Mouse (Mus musculus) hematopoietic stem cell, adult 5-6 weeks (primary cell): ENCODE measurements around the gene Polr3h. TPM values are rescaled to one million over a fixed set of nuclear protein-coding genes. Genes with fewer than 3 reads are reported as not detected.
"Not testable (repeated sequence)": the region's sequence is repeated elsewhere in the genome, so short reads cannot be mapped to it uniquely, and the experiment has no call there.

ENCODE experiments used
- ATAC-seq, 2 experiments: fragments of 125-278 bp in 1 of 2; replicated peaks in 1 of 2; 2 replicates each; pipeline ENCODE4 v1.8.0; 2016 to 2017; ENCODE audit warnings: inconsistent platforms in 2 of 2, mild to moderate bottlenecking in 2 of 2, moderate number of reproducible peaks in 2 of 2, low read depth in 1 of 2, moderate TSS enrichment in 1 of 2; ENCODE audit not compliant: low FRiP score in 2 of 2, poor library complexity in 2 of 2, severe bottlenecking in 2 of 2, insufficient read depth in 1 of 2, low TSS enrichment in 1 of 2
- total RNA-seq: library from RNA; stranded (forward); fragments of 172-1452, 232-1000 nt; gene quantifications from 2 replicates; pipeline ENCODE4 v1.2.3, GENCODE M21; 2017

Polr3h gene
- total RNA-seq, 1 experiment from 2014 or later = 32.6 TPM

DNA sequence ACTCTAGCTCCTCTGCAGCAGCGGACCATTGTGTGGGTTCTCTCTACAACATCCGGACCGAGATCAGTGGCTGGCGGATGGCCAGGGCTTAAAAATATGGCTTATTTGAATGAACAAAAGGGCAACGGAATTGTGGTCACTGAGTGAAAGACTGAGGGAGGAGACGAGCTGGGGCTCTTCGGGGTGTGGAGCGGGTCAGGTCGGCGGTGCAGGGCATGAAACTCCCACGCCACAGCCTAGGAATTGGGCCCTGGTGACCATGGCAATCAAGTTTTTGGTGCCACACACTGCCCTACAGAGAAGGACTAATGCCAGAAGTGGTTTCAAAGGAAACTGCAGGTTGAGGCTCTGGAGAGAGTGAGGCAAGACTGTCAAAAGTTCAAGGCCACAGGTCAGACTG lies 2.2 kb upstream of the Polr3h start:
- ATAC-seq = peak; percentile 20 to 30; a peak in 3 of 4 replicates

DNA sequence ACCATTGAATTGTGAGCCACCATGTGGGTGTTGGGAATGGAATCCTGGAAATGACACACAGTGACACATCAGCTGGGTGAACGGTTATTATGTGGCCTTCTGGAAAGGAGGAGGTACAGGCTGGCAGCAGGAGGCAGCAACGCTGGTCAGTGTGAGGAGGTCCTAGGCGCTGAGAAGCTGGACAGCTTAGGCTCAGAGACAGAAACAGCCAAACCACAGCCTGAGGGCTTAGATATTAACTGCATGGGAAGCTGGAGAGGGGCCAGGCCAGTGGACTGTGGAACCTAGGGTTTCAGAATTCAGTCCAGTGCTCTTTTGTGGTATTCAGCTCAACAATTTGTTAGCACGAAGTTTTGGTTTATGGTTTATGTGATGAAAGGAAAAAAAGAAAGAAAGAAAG lies 1.7 kb upstream of the Polr3h start:
- ATAC-seq = no peak

DNA sequence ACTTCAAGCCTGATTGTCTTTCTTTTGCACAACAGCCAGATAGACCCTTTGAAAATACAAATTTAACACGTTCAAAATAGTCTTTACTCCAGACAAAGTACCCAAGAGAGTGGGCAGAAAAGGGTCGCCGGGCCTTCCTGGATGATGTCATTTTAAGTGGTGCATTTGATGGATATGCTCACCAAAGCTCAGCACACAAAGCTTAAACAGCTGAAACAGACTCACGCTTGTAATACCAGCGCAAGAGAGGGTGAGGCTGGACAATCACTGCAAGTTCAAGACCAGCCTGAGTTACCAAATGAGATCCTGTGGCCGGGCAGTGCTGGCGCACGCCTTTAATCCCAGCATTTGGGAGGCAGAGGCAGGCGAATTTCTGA lies 394 bp upstream of the Polr3h start:
- ATAC-seq = no peak

DNA sequence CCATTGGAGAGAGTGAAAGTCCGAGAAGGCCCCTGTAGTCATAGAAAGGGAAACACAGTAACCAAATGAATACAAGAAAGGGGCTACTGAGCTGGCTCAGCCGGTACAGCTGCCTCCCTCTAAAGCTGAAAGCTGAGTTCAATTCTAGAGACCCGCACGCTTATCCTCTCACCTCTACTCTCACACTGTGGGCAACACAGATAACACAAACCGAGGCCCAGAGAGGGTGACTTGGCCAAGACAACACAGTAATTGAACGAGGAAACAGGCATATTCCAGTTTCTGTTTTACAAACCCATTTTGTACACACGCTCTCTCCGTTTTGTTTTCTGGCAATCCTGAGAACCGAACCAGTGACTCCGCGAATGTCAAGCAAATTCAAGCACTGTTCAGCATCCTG lies 1.1 kb downstream of the Polr3h start:
- ATAC-seq = no peak

DNA sequence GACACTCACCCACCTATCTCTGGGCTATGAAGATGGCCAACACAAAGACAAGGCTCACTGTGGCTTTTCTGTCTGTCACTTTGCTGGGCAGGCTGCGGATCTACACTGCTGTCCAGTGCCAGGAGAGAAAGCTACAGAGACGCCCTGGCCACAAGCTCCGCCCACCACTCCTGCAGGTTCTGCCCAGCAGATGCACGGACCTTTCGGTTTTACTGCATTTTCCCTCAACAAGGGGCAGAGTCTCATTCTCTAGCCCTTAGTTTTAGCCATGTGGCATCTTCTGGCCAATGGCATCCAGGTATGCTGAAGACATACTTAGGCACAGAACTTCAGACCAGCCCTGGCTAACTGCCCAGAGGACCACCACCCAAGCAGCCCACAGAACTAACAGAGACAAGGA lies 4.8 kb downstream of the Polr3h start:
- ATAC-seq = no peak

DNA sequence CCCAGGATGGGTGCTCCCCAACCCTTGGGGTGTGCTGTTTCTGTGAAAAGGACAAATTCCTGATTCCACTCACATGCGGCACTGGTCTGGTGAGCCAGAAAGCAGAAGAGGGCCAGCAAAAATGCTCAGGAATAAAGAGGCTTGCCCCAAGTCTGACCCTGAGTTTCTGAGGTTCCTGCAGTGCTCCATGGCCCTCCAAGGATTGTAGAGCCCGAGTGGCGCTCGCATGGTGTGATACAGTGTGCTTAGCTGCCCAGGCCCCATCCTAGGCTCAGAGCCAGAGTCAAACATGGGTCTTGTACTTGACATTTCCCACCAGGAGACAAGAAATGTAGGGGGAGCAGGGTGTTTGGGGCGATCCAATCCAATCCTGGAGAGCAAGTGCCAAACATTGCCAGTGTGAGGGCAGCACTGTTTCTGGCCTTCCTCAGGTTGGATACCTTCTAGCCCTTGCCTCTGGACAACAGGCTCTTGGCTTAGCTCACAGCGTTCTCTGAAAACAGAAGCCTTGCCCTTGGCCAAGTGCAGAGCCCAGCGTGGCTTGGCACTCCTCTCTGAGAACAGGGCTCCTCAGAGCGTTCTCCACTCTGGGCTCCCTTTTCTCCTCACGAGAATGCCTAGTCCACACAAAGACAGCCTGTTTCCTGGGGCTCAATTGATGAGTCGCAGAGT lies 5.4 kb downstream of the Polr3h start:
- no peak for ATAC-seq

DNA sequence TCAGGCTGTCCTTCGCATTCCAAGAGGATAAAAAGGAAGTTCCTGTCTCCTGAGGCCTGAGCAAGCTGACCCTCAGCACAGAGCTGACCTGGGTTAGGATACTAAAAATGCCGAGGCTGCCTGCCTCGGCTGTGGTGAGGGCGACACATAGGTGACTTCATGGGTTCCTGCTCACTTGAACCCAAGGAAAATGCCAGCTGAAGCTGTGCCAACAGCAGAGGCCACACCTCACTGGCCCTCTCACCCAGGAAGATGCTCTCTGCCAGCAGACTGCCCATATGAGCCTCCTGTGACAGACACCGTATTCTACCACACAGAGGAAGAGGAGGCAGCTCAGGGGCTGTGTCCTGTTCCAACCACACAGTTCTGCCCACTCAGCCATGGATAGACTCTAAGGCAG lies 7.0 kb downstream of the Polr3h start:
- ATAC-seq = no peak

DNA sequence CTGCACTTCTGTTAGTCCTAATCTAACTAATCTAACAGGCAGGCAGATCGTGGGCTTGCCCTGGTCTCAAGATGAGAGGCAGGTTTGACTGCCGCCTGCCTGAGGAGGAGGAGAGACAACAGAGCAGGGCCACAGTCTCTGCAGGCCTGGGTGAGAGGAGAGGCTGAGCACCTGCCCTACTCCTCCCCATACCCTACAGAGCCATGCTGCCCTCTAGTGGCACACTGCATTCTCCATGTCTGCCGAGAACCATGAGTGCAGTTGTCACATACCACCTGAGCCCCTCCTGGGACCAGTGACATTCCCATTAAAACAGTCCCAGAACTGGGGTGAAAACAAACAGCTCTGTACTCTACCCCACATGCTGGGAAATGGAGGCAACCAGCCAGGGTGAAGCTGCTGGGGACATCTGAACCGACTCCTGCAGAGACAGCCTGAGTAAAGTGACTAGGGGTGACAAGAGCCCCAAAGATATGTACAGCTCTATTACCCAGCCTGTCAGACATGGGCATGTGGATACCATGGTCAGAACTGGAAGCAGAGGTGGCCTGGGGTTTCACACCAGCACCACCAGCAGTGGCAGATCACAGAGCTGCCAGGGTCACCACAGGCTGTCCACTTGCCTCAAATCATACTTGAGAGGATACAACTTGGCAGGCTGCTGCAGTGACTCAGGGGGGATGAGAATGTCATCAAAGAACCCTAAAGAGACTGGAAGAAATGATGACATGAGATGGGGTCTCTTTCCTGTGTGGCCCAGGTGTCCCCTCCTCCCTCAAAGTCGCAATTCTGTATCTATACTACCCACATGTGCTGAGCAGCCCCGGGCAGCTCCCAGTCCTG lies 8.2 kb downstream of the Polr3h start:
- peak; percentile 56 to 67; a peak in 3 of 4 replicates for ATAC-seq

DNA sequence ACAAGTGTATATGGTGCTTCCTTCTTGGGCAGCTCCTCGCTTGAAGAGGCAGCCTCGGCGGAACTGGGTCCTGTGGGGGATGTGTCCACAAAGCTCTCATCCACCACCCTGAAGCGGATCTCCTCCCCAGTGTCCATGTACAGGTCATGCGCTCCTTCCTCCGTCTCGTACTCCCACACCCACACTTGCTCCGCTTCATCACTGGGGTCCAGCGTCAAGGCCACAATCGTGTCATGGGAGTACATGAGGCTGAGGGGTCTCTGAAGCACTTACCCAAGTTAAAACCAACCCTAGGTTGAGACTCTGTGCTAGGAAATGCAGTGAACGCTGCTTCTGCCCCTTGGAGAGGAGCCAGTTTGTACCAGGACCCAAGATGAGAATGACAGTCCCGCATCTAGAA lies 8.8 kb downstream of the Polr3h start:
- ATAC-seq = no peak

DNA sequence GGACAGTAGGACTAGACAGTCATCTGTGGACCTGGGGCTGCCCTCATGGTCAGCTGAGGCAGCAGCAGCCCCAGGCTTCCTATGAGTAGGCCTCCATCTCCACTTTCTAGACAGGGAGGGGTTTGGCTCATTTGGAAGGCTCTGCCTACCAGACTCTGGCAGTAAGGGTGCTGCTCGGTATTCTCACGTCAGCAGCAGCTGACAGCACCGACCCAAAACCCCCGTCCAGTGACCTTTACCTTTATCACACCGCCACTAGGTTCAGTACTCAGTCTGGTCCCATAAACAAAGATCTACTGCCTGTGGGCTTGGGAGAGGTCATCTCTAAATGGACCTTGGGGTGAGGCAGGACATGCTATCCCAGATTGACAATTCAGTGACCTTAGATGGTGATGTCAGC lies 10.4 kb downstream of the Polr3h start:
- ATAC-seq = no peak

DNA sequence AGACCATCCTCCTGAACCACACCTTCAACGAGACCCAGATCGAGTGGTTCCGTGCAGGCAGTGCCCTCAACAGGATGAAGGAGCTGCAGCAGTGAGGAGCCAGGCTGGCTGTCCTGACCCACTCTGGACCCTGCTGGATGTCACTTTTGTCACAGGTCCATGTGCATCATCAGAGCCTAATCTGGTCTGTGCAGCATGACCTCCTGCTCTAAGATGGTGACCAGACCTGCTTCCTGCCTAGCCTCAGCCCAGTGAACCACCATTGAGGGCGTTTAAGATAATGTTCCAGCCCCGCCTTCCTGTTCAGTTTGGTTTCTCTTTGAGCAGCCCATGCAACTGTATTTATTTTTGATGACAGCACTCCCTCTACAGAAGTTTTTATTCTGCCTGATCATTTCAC lies 11.4 kb downstream of the Polr3h start:
- ATAC-seq = peak in 1 of 2 experiments; percentile 23; a peak in 1 of 4 replicates

DNA sequence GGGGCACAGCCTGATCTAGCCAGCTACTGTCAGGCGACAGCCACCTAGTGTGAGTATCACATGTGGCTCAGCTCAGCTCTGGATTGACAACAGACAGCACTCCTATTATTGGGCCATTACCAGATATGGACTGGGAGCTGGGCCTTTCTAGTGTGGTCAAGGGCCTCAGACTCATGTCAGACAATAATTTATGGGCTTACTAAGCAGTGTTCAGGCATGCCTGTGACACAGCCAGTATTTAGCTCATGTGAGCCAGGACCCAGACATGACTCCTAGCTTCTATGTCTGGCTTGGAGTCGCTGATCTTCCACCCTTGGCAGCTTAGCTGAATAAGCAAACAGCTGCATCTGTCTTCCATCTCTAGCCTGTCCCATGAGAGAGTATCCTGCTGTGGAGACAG lies 13.5 kb downstream of the Polr3h start:
- ATAC-seq = no peak

DNA sequence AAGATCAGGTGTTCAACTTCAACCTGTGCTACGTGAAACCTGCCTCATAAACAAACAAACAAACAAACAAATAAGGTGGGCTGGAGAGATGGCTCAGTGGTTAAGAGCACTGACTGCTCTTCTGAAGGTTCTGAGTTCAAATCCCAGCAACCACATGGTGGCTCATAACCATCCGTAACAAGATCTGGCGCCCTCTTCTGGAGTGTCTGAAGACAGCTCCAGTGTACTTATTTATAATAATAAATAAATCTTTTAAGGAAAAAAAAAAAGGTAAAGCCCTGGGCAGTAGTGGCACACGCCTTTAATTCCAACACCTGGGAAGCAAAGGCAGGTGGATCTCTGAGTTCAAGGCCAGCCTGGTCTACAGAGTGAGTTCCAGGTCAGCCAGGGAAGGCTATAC lies 17.3 kb downstream of the Polr3h start:
- ATAC-seq = not testable (repeated sequence)

DNA sequence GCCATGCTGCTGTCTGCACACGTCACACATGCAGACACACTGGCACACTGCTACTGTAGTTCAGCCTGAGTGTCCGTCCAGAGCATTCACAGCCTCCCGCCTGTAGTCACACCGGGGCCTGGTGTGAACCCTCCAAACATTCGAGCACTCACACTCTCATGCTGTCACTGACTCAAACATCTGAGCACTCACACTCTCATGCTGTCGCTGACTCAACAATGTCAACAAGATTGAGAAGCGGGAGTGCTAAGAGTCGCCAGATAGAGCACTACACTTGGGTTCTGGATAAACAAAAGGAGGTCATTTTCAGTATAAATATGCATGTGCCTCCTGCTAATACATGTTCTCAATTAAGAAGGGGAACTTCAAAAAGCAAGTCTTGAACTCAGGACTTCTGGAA lies 18.1 kb downstream of the Polr3h start:
- no peak for ATAC-seq

DNA sequence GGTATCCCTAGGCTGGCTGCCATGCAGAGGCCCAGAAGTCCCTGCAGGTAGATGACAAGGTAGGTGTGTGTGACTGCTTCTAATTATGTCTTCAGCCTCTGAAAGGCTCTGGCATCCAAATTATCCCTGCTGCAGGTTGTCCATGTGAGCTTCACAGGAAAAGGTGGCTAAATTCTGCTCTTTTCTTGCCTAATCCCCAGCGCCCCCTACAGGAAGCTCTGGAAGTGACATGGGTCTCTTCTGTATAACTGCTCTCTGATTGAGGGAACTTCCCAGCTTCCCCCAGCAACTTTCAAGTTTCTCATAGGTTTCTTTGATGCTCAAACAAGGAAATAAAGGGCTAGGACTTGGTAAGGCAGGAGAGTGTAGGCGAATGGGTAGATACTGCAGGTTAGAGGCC lies 21.1 kb downstream of the Polr3h start:
- ATAC-seq = peak; percentile 59 to 62

DNA sequence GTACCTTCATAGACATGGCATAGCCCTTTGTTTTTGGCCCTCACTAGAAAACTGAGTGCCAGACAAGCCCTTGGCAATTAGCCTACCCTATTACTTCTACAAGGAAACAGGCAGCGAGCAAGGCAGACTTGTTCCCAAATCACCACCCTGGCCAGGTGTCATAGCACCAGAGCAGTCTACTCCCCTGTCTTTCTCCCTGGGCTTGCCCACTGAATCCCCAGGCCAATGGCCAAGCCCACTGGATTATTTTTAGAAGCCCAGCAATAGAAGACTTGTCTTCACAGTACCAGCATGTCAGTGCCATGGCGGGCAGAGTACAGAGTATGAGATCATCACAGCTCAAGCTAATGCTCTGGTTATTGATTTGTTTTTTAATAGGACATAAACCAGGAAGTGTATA lies 27.3 kb downstream of the Polr3h start:
- ATAC-seq = no peak

DNA sequence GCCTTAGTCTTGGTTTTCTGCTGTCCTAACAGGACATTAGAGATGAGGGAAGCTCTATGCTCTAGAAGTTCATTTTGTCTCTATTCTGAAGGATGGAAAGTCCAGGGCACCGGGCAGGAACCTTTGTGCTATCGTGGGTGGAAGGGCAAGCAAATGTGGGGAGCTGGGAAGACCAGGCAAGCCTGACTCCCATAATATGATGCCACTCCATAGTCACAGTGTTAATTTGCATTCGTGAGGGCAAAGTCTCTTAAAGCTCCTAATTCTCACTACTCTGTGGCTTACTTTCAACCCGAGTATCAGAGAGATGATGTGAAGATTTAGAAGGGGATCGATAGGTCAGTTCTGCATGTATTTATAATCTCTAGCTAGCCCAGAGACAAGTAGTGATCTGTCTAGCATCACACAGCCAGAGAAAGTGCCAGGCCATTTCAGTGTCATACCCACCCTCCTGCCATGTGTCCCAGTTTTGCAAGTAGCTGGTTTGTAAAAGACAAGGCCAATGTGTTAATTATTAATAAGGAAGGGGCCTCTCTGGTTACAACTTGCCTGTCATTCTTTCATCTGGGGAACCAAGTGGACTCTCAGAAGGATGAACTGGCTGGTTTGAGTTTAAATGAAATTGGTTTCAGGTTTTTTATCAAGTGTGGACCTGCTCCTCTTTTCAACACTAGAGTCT lies 28.3 kb downstream of the Polr3h start:
- no peak for ATAC-seq

DNA sequence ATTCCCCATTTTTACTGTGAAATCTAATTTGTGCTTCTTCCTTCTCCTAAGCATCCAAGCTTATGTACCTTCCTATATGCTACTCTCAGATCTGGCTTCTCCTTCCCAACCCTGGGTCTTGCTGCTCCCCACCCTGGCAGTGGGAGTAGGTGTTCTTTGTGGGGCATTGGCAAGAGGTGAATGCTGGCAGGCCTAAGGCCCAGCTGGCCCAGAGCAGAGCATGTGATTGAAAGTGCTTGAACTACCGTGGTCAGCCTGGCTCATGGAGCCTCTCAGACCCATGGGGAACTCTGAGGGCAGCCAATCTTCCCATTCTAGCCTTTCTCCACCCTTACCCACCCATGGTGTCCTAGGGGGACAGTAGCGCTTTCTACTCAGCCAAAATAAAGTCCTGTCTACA lies 29.6 kb downstream of the Polr3h start:
- ATAC-seq = no peak
